Mouse (Mus musculus): Measurements from ENCODE around the gene Zfp367.

Gene Zfp367

GRCm38 (mm10) chr13:64091006-64091405, 62.0 kb downstream of the Zfp367 start:
- no peak for DNase-seq (ENCODE audit: low read depth, low spot score)

- DNase-seq (ENCODE audit: low read depth, low spot score), result no peak
Measured at GRCm38 (mm10) chr13:64090278-64090677, 62.7 kb downstream of the Zfp367 start.

- no peak for DNase-seq (ENCODE audit: low read depth, low spot score)
Measured at GRCm38 (mm10) chr13:64089130-64089529, 63.9 kb downstream of the Zfp367 start, which contains the start of gene Hsd17b3. Gene Hsd17b3, minus strand, starts transcription at chr13:64089230.

GRCm38 (mm10) chr13:64088057-64088456, 64.9 kb downstream of the Zfp367 start:
- no peak for DNase-seq (ENCODE audit: low read depth, low spot score)

- DNase-seq (ENCODE audit: low read depth, low spot score), result no peak
Measured at GRCm38 (mm10) chr13:64086036-64086435, 67.0 kb downstream of the Zfp367 start.

- no peak for DNase-seq (ENCODE audit: low read depth, low spot score)
Measured at GRCm38 (mm10) chr13:64083331-64083730, 69.7 kb downstream of the Zfp367 start.
